Mouse (Mus musculus) cerebellum, adult (tissue): ENCODE measurements around the gene Vav3.

ENCODE experiments used
- ATAC-seq: cut with Nextera tagmentation; 2 replicates; pipeline ENCODE4 v1.9.2; 2017; ENCODE audit warnings: mild to moderate bottlenecking, moderate library complexity, mixed read lengths; ENCODE audit not compliant: insufficient number of reproducible peaks, low FRiP score, low TSS enrichment

The Vav3 gene

DNA sequence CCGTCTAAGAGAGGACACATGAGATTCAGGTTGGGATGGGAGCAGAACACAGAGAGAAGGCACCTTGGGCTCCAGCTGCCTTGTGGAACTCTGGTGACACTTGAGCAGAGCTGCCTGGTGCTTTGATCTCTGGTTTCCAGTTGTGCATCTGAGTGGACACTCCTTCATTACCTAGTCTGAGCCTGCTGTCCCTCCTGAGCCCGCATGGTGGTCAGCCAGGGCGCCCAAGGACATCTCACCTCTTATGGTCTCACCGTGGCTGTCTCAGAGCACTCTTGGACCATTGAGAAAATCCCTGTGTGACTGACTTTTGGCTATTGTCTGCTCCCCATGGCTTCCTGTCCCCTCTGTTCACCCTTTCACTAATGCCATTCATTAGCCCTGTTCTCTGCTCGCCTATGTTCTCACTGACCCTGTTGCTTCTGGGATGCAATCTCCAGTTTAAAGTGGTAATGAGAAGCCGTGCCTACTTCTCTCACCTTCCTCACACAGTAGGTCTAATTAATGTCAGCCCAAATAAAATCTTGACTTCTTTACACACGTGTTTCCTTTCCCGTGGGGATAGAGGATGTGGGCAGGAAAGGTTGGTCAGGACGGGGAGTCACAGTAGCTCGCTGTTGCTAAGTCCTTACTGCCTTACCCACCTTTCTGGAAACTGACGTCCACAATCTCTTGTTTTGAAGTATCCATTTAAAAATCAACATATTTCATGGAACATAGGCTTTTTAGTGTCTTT, 150.3 kb downstream of the Vav3 start:
- no peak for ATAC-seq

DNA sequence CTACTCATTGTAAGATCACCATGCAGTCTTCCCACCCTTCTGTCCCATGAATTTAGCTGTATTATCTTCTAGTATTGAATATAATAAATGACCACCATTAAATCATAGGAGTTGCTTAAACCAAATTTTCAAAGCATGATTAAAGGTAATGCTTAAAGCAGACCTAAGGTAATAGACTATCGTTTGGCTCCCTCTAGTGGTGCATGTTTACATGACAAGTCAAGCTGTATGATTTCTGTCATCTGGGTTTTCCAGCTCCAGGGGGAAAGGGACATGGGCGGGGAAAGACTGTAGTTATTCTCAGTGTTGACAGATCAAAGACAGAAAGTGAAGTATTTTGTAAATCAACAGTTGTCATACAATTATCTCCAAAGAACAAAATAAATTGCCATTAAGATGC, 151.1 kb downstream of the Vav3 start:
- ATAC-seq: peak; percentile 77; the same call in 1 of the 2 replicates

- no peak for ATAC-seq
These were observed 156.0 kb downstream of the Vav3 start for GRCm38 (mm10) chr3:109496461-109496860.

GRCm38 (mm10) chr3:109497074-109497473, 156.6 kb downstream of the Vav3 start:
- no peak; the same call in 1 of the 2 replicates for ATAC-seq

DNA sequence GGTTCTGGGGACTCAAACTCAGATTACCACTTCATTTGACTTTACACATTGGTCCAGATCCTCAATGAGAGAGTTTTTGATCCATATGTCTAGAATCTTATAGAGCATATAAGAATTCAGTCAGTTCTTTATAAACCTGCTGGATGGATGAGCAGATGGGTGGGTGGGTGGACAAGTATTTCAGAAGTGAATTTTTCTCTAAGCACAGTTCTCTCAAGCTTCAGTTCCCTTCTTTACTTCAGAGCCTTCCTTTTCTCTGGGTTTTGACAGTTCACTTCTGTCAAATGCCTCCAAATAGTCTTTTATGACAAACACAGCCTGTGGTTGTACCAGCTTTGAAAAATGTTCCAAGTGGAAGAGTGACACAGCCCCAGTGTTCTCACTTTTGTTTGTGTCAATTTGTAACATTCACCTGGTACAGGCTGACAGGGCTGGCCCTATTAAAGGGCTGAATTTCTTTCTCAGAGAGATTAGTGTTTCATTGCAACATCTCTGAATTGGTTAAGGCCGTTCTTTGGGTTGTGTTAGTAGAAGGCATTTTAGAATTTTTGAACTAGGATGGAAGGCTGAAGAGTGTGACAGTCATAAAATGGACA, 159.5 kb downstream of the Vav3 start:
- no peak for ATAC-seq

DNA sequence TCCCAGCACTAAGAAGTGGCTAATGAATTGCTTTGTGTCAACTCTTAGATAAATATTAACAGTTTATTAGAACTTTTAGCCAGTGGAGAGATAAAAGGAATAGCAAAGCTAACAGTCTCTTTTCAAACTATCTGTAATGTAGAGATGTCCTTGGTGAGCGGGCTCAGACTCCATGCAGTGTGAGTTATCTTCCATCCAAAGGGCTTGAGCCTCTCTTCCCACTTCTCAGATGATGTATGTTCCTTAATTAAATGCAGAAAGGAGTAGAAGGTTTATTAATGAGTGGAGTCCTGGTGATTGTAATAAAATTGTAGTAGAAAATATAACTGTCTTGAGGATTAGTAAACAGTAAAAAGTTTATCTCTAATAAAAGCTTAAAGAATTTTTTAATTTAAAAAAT, 169.3 kb downstream of the Vav3 start:
- no peak for ATAC-seq

- no peak for ATAC-seq
These were observed 171.4 kb downstream of the Vav3 start for GRCm38 (mm10) chr3:109511849-109512248.

- ATAC-seq: no peak
These were observed 175.0 kb downstream of the Vav3 start for GRCm38 (mm10) chr3:109515479-109515878.

DNA sequence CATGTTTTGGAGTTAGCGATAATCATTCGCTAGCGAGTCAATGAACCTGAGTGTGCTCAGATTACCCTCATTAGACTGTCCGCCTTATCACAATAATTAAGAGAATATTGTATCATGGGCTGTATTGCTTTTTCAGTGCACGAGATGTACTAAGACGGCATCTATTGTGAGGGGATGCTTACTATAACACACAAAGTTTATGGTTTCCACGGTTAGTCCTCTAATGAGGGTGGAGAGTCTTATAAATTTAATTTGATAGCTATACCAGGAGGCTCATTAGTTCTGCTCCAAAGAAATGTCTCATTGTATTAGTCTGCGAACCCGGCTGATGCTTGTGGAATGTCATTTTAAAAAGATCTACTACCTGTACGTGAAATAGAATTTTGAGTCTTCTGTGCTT, 175.9 kb downstream of the Vav3 start:
- no peak for ATAC-seq

DNA sequence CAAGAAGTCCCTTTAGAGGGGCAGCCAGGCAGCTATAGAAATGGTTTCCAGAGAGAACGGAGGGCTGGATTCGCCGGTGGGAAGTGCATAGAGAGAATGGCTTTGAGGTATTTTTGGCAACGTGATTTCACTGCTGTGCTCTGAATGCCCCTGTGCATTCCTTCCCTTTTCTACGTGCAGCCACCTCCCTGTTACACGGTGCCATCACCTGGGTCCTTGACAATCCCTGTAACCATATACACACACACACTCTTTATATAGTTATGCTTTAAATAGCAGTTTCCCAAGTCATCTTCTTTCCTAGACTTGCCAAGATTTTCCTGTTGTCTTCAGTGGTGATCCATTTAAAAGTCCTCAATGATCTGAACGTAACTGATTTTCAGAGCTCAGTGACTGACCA, 181.7 kb downstream of the Vav3 start:
- no peak for ATAC-seq

- no peak for ATAC-seq
These were observed 185.4 kb downstream of the Vav3 start for GRCm38 (mm10) chr3:109525825-109526224.

DNA sequence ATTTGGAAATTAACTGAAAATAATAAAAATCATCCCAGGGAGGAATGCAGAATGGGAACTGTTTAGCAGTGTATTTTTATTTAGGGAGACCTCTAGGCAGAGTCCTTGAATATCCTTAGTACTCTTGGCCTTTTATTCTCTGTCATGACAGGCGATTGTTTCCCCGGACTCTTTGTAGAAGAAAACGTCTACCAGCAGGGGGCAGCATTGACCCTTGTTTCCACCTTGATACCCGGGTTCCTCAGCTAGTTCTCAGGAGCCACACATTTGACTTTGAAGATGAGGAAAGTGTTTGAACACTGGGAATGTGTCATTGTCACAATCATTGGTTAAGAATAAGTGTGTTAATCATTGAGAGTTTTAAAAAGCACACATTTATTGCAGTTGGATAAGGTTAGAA, 185.8 kb downstream of the Vav3 start:
- ATAC-seq: peak; percentile 70

DNA sequence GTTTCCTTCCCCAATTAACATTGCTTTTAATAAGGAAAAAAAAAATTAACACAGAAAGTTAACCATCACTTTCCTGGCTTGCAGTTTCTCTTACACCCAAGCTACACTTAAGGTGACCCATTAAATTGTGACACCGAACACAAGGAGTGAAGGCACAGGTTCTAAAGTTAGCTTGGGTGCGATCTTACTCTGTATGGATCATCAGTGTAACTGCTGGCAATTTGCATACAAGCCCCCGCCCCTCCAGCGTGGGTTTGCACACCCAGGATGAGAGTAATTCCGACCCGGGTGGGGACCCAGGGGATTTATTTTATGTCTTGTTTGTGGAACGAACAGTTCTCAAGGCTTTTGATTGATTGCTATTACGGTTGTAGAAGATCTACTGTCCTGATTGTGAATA, 186.2 kb downstream of the Vav3 start:
- ATAC-seq: no peak

DNA sequence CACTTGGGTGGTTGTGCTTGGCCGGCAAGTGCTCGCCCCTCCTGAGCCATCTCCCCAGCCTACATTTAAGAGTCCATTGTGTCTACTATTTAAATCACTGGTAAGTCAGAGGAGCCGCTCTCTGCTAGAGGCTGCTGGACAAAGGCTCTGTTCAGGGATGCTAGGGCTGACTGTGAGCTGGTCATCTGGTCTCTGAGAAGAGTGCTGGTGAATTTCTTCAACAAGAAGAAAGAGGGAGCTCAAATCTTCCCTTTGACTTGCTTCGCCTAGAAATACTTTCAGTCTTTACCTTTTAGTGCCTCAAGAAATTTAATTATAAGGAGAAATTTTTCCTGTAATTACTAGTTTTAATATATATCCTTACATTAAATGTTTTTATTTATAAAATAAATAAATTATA, 188.2 kb downstream of the Vav3 start:
- no peak for ATAC-seq

DNA sequence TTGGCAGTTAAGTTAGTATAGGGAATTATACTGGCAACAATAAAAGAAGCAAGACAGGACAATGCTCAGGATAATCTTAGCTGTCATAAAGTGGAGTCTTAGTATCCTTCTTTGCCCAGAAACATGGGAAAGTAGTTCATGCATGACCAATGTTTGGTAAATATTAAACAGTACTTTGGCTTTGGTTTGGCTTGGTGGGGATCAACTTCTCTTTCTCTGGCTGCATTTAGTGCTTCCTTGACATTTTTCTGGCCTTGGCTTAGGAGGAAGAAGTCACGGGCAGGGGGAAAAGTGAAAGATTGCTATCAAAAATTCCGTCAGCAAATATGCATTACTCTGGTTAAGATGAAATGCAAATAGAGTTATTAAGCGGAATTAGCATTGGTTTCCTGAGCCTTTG, 197.2 kb downstream of the Vav3 start:
- no peak for ATAC-seq

DNA sequence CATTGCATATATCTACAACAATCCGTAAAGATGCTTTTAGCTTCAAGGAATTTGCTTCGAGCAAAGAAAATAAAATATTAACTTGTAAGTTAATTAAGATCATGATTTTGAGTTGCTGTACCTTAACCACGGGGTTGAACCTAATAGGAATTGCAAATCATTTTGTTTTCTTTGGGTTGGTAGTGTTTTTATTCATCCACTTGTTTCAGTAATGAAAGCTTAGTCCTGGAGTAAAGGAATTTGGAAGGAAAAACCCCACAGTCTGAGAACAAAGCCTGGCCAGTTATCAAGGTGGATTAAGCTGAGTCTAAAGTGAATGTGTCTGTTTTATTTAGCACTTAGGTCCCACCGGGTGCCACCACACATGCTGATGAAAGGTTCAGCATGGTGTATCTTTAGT, 199.6 kb downstream of the Vav3 start:
- ATAC-seq: no peak

DNA sequence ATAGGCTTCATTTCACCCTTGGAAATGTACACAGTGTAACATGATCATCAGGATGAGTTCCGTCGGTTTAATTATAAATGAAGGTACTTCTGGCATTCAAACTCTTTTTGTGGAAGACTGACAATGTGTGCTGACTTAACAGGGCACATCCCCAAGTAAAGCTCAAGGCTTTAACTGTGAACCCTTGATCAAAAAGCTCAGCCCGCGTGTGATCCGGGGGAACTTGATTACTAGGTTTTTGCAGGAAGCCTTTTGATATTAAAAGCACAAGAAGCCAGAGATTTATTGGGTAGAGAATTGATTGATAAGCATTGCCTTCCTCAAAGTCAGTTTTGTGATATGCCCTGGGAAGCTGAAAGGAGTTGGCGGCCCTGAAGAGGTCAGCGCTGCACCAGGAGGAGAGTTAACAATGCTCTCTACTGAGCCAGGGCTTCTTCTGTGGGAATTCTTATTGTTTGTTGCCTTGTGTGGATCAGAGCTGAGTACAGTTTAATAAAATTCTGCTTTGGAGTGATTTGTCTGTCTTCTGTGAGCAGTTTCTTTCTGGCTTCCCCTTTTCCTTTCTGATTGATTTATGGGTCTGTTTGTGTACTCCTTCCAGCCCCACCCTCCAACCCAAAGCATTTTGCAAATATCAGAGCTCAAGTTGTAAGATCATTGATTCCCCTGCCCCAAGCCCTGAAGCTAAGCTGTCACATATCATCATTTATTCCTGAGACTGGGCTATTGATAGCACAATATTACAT, 204.2 kb downstream of the Vav3 start:
- ATAC-seq: no peak

- no peak for ATAC-seq
These were observed 216.9 kb downstream of the Vav3 start for GRCm38 (mm10) chr3:109557329-109557728.

DNA sequence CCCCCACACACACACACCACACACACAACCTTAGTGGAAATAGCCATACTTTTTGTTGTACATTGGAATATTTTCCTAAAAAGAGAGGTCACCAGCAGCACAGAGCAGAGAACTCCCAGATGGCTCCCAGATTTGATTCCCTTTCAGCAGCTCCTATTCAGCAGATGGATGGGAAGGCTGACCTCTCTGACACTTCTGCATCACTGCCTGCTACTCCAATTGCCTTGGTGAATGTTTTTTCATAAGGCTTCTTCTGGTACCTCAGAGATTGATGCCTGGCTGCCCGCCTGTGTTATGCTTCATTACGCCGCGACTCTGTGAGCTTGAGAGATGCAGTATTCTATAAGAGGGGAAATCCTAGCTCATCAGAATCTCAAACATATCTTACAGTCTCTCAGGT, 220.8 kb downstream of the Vav3 start:
- ATAC-seq: no peak

DNA sequence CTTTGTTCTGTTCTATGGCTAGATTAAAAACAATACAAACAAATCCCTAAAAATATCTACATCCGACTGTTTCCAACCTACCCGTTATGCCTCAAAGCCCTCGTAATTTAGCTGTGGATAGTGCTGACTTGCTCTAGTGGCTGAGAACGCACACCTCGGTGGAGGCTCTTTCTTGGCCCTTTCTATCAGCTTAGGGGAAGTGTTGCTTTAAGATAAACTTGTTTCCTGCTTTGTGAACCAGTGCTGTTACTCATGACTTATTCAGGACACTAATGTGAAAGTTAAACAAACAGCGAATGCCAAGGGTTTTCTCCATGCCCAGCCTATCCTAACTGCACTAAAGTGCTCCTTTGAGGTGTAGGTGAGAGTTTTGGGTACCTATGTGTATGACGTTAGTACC, 221.3 kb downstream of the Vav3 start:
- no peak for ATAC-seq

- ATAC-seq: no peak
These were observed 221.8 kb downstream of the Vav3 start for GRCm38 (mm10) chr3:109562268-109562667.

DNA sequence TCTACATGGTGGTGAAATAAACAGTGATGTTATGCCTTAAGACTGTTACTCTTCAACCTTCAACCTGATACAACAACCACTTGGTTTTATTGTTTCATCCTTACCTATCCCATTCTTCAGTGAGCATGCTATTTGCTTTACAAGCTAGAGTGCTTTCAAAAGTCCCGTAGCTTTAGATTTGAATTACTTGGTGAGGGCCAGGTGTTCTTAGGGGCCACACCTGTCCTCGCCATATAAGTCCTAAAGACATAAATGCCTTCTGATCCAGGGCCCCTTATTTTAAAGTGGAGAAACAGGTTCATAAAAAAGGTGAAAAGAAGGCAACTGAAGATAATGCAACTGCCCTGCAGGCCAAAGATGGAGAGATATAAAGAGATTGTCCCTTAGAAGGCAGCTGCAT, 224.0 kb downstream of the Vav3 start:
- ATAC-seq: no peak
